Mouse (Mus musculus): ENCODE results near the gene Nfkb1.

GRCm38 (mm10) chr3:135667084-135667483 is 24.3 kb downstream of the Nfkb1 start:
- no peak for TF ChIP-seq CTCF (IDR thresholded peaks at IDR 0.05; ENCODE audit: insufficient read depth, low read depth, low read length)
- no peak for TF ChIP-seq POLR2A (IDR thresholded peaks at IDR 0.05; ENCODE audit: insufficient read depth, low read depth, low read length)

Measured in olfactory bulb, adult 2 months (tissue).